26 mouse cellular contexts compared by ENCODE assay signal in the genomic region with DNA sequence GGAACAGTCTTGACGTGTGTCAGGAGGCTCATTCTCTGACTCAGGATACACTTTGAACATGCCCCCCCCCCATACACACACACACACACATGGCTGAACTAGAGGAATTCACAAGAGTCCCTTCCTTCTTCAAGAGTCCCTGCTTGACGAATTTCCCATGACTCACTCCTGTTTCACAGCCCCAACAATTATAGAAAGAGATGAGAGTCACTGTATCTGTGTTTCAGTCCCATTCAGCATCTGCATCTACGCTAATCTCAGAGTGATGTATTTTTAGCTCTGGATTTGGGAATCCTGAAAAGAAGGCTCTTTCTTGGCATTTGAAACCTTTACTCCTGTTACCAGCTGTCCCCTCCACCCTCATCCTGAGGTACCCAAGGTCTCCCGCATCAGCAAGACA.
"Had no signal": no experiment of that assay in that cellular context is flagged by ENCODE, and none has a peak within 500 bp of the region (broad histone marks: within the 10 kb centered on the region; RNA-seq: fewer than 3 reads in every experiment).

No protein-coding gene starts in this region.

- H3K27me3 ChIP-seq: heart, embryonic 15.5 days; hindbrain, embryonic 12.5 days; hindbrain, embryonic 15.5 days; kidney, embryonic 15.5 days; liver, embryonic 12.5 days had no signal

- H3K4me3 ChIP-seq: heart, adult 2 months; heart, embryonic 13.5 days; heart, embryonic 15.5 days; hindbrain, embryonic 12.5 days; hindbrain, embryonic 15.5 days; kidney, embryonic 15.5 days; limb, embryonic 13.5 days; limb, embryonic 15.5 days; liver, embryonic 12.5 days had no signal

- H3K9ac ChIP-seq: heart, embryonic 13.5 days; heart, embryonic 15.5 days; hindbrain, embryonic 12.5 days; hindbrain, embryonic 15.5 days; kidney, embryonic 15.5 days; limb, embryonic 13.5 days; limb, embryonic 15.5 days; liver, embryonic 12.5 days had no signal

- ATAC-seq: hindbrain, postnatal 0 days; intestine, embryonic 16.5 days; liver, embryonic 12.5 days had no signal

- H3K36me3 ChIP-seq: heart, embryonic 13.5 days; heart, embryonic 15.5 days; kidney, embryonic 15.5 days; limb, embryonic 13.5 days; limb, embryonic 15.5 days; liver, embryonic 12.5 days had no signal

- H3K4me1 ChIP-seq: limb, embryonic 15.5 days; liver, embryonic 12.5 days had no signal

- H3K4me2 ChIP-seq: heart, embryonic 11.5 days; heart, embryonic 13.5 days; heart, embryonic 15.5 days; hindbrain, embryonic 12.5 days; hindbrain, embryonic 15.5 days; kidney, embryonic 15.5 days; limb, embryonic 13.5 days; limb, embryonic 15.5 days; liver, embryonic 12.5 days had no signal

- H3K9me3 ChIP-seq: heart, embryonic 13.5 days; heart, embryonic 15.5 days; hindbrain, embryonic 12.5 days; hindbrain, embryonic 15.5 days; kidney, embryonic 15.5 days; limb, embryonic 13.5 days; limb, embryonic 15.5 days; liver, embryonic 12.5 days had no signal

- H3K27ac ChIP-seq: heart, adult 2 months; heart, embryonic 13.5 days; heart, embryonic 15.5 days; hindbrain, embryonic 12.5 days; hindbrain, embryonic 15.5 days; hindbrain, postnatal 0 days; kidney, embryonic 15.5 days; kidney, postnatal 0 days; limb, embryonic 13.5 days; limb, embryonic 15.5 days; liver, embryonic 12.5 days had no signal

- DNase-seq: gastrocnemius, postnatal 14 days; gastrocnemius, postnatal 36 days; heart, adult 11 months; heart, adult 2 months; heart, postnatal 14 days; heart, postnatal 36 days; kidney, adult 11 months; kidney, adult 2 months; kidney, adult 9 months; kidney, postnatal 14 days; kidney, postnatal 36 days; layer of hippocampus, adult 9-11 months; layer of hippocampus, postnatal 36 days; left cerebral cortex, postnatal 4 days had no signal
